Mouse (Mus musculus) CD4-positive, CD25-positive, alpha-beta regulatory T cell, adult 4 months (primary cell): ENCODE measurements around the gene Nomo1. TPM values are rescaled to one million over a fixed set of nuclear protein-coding genes. Genes with fewer than 3 reads are reported as not detected.

ENCODE experiments used
- ATAC-seq: one replicate; pipeline ENCODE4 v1.8.0; 2017
- polyA plus RNA-seq, 2 experiments: library from polyadenylated mRNA; unstranded; fragments of 100-300 nt; shearing (Covaris generic); gene quantifications; one replicate each; pipeline ENCODE4 v1.2.1; 2017

Nomo1 gene
- polyA plus RNA-seq, 2 experiments from 2014 or later: 18.9 to 26.9 TPM

DNA sequence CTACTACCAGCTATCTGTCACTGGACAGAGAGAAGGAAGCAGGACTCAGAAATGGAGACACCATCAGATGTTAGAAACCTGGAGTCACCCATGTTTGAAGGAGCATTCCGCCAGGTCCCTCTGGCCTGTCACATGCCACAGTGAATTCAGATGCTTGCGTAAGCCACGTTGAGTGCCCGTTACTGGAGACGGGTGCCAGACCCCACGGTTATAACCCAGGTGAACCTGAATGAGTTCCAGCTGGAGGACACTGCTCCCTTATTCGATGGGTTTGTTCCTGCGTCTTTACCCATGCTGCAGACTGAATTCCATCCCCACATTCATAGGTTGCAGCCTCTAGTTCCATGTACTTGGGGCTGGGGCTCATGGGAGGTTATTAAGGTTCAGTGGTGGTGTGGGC lies 70.3 kb downstream of the Nomo1 start:
- no peak for ATAC-seq

- no peak for ATAC-seq
Measured at GRCm38 (mm10) chr7:46104256-46104915, 70.9 kb downstream of the Nomo1 start.

- ATAC-seq: no peak
Measured at GRCm38 (mm10) chr7:46105484-46105883, 72.0 kb downstream of the Nomo1 start.

GRCm38 (mm10) chr7:46110079-46110478 lies 76.6 kb downstream of the Nomo1 start:
- ATAC-seq: no peak

GRCm38 (mm10) chr7:46111212-46111817 lies 77.8 kb downstream of the Nomo1 start:
- no peak for ATAC-seq

GRCm38 (mm10) chr7:46111938-46112337 lies 78.4 kb downstream of the Nomo1 start:
- ATAC-seq: no peak

DNA sequence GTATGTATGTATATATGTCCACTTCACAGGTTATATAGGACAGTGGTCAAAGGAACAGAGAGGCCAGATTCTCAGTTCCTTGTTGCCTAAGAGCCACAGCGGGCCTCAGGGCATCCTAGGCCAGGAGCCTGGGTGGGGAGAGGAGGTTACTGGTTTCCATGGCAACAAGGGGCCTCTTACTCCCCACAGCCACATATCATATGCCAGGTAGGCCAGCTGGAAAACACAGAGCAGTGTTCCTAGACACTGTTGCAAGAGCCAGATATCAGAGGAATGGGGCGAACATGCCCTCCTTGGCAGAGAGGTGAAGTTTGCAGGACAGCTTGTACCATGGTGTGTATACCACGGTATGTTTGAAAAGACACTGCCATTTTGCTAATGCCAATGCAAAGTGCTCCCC lies 79.9 kb downstream of the Nomo1 start:
- no peak for ATAC-seq

GRCm38 (mm10) chr7:46116118-46116581 lies 82.7 kb downstream of the Nomo1 start:
- ATAC-seq: no peak

DNA sequence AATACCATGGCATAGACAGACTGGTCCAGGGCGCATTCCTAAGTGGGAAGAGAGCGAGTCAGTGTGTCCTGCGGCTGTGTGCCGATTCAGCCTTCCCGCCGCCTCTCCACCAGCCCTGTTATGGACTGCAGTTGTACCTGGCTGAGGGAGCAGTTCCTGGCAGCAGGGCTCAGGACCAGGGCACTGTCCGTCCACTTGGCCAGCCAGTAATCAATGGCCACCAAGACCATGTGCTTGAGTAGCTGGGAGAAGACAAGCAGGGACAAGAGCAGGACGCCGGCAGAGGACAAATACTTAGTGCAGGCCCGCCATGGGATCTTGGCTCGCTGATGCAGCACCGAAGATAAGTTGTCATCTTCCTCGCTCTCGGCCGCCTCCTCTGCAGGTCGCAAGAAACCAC lies 83.5 kb downstream of the Nomo1 start:
- no peak for ATAC-seq

GRCm38 (mm10) chr7:46122964-46123363 lies 89.5 kb downstream of the Nomo1 start:
- no peak for ATAC-seq

- no peak for ATAC-seq
Measured at GRCm38 (mm10) chr7:46124460-46124859, 91.0 kb downstream of the Nomo1 start.

- ATAC-seq: no peak
Measured at GRCm38 (mm10) chr7:46125340-46125739, 91.8 kb downstream of the Nomo1 start.

- no peak for ATAC-seq
Measured at GRCm38 (mm10) chr7:46128196-46128595, 94.7 kb downstream of the Nomo1 start.

DNA sequence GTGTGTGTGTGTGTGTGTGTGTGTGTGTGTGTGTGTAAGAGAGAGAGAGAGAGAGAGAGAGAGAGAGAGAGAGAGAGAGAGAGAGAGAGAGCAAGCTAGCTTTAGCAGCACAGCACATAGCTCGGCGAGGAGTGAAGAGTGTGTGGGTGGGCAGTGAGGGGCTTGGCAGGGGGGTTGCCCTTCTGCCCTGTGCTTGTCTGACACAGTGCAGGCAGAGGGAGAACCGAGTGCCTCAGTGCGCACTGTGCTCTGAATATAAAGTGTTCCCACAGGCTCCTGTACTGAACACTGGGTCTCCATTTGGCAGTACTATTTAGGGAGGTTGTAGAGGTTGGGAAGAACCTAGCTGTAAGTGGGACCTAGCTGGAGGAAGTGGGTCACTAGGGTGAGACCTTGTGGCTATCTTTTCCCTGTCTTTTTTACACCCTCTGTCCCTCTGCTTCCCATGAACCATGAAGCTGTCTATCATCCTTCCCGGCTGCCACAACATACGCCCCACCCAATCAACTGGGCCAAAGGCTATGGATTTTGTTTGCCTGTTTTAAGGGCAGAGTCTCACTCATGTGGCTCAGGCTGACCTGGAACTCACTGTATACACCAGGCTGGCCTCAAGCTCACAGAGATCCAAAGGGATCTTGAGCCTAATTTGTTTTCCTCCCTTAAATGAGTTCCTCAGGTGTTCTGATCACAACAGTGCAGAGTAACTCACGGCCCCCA lies 96.1 kb downstream of the Nomo1 start:
- ATAC-seq: no peak

DNA sequence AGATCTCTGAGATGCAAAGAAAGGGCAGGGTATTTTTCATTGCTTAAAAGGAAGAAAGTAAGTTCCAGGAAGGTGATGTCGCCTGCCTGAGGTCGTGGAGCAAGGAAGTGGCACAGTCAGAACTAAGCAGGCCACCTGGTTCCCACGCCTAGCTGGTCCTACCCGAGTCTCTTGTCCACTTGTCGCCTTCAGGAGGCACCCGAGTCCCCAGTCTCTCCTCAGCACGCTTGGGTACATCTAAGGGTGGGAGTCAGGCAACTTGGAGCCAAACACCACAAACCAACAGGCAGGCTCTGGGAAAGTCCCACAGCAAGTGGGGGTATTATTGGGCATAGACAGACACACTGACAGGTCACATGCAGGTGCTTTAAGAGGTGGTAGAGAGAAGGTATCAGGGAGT lies 97.2 kb downstream of the Nomo1 start:
- ATAC-seq: no peak

DNA sequence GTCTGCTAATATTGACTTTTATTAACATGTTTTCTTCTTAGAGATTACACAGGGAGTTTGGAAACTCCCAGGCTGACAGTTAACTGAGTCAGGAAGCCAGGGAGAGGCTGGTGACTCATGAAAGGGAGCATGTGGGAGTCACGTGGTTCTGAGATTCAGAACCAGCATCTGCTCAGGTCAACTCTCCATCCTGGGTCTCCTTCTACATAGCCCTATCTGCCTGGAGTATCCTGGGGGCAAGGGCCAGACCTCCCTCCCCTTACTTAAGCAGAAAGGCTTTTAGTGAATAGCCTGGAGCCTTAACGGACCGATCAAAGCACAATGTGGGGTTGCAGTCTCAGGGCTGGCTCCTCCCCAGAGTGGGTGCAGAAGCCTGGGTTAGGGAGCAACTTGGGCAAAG lies 97.8 kb downstream of the Nomo1 start:
- ATAC-seq: no peak

DNA sequence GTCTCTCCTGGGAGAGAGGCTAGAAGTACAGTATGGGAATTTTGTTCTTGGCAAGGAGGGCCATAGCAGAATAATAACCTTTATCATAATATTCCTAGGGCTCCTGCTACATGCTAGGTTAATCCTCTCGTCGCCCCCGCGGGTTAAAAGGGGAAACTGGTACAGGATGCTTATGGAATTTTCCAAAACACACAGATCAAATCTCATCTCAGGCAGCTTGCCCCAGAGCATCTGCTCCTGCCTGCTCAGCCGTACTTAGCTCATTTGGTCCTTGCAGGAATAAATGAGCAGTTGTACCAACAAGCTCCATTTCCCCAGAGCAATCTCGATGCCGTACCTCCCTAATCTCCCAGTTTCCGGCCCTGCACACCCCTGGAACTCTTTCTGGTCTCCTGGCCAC lies 98.3 kb downstream of the Nomo1 start:
- ATAC-seq: no peak

DNA sequence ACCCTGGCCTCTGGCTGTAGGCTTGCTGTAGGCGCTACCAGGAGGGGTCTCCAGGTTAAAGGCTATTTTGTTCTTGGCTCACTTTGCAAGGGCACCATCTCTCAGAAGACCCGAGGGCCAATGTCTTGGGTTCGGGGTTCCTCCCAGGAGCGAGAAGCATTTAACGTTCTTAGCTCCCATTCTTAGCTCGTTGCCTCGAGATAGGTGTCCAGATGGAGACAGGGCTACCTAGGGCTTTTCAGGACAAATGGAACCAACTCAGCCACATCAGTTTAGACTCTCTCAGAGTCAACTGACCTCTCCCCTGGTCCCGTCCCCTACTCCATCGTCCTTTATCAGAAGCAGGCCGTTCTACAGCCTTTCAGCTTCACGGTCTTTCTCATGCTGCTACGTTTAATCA lies 98.7 kb downstream of the Nomo1 start:
- ATAC-seq: no peak

Other genes starting within 250 kb of the Nomo1 start
- gene Lmtk3, start 250.0 kb upstream of the Nomo1 start, polyA plus RNA-seq: not detected
- 1 to 10 TPM; 3.1 to 5.2 TPM for gene Sult2b1, start 249.0 kb upstream of the Nomo1 start, polyA plus RNA-seq
- gene Cyth2, start 219.1 kb upstream of the Nomo1 start, polyA plus RNA-seq: 10 to 100 TPM; 20.8 to 21.4 TPM
- not detected for gene Kcnj14, start 208.9 kb upstream of the Nomo1 start, polyA plus RNA-seq
- 10 to 100 TPM; 26.2 to 36.3 TPM for gene Grwd1, start 202.8 kb upstream of the Nomo1 start, polyA plus RNA-seq
- gene Kdelr1, start 160.9 kb upstream of the Nomo1 start, polyA plus RNA-seq: 10 to 100 TPM; 21.2 to 27.0 TPM
- under 1 TPM in 1 of 2 experiments, not detected in 1; 0.23 TPM for gene Grin2d, start 155.3 kb upstream of the Nomo1 start, polyA plus RNA-seq
- gene Syngr4, start 137.0 kb upstream of the Nomo1 start, polyA plus RNA-seq: not detected
- gene Tmem143, start 136.8 kb upstream of the Nomo1 start, polyA plus RNA-seq: 1 to 10 TPM; 5.9 to 8.9 TPM
- 100 to 1,000 TPM; 575 to 614 TPM for gene Emp3, start 112.3 kb upstream of the Nomo1 start, polyA plus RNA-seq
- 1 to 10 TPM; 2.9 to 3.7 TPM for gene Ccdc114, start 109.6 kb upstream of the Nomo1 start, polyA plus RNA-seq
- not detected for gene Abcc6, start 3.4 kb upstream of the Nomo1 start, polyA plus RNA-seq
- not detected for gene Kcnj11, start 67.1 kb downstream of the Nomo1 start, polyA plus RNA-seq
- gene Abcc8, start 146.3 kb downstream of the Nomo1 start, polyA plus RNA-seq: not detected
- not detected for gene Ush1c, start 204.8 kb downstream of the Nomo1 start, polyA plus RNA-seq
- not detected for gene Otog, start 207.3 kb downstream of the Nomo1 start, polyA plus RNA-seq